Mouse (Mus musculus) monocyte, adult 2 months (primary cell): ENCODE results near the gene Adamts17.

Source experiments
- DNase-seq, 2 experiments: peaks; one replicate each; pipeline ENCODE4 v3.0.0; 2022; ENCODE audit warnings: low spot score in 2 of 2, low read depth in 1 of 2

Gene Adamts17

GRCm38 (mm10) chr7:66968661-66969060 is 129.1 kb downstream of the Adamts17 start:
- no peak for DNase-seq

GRCm38 (mm10) chr7:66969199-66969598 is 129.7 kb downstream of the Adamts17 start:
- no peak for DNase-seq

GRCm38 (mm10) chr7:66970235-66970634 is 130.7 kb downstream of the Adamts17 start:
- DNase-seq: no peak

GRCm38 (mm10) chr7:66970974-66971373 is 131.4 kb downstream of the Adamts17 start:
- no peak for DNase-seq

- no peak for DNase-seq
These were observed 135.3 kb downstream of the Adamts17 start for GRCm38 (mm10) chr7:66974859-66975258.

- DNase-seq: no peak
These were observed 136.8 kb downstream of the Adamts17 start for GRCm38 (mm10) chr7:66976371-66976770.

- no peak for DNase-seq
These were observed 142.1 kb downstream of the Adamts17 start for GRCm38 (mm10) chr7:66981591-66981990.

GRCm38 (mm10) chr7:66982084-66982483 is 142.5 kb downstream of the Adamts17 start:
- DNase-seq: no peak

GRCm38 (mm10) chr7:66987671-66988070 is 148.1 kb downstream of the Adamts17 start:
- no peak for DNase-seq

GRCm38 (mm10) chr7:66988441-66988840 is 148.9 kb downstream of the Adamts17 start:
- no peak for DNase-seq

- DNase-seq: no peak
These were observed 150.0 kb downstream of the Adamts17 start for GRCm38 (mm10) chr7:66989357-66990045.

GRCm38 (mm10) chr7:66998821-66999220 is 159.3 kb downstream of the Adamts17 start:
- no peak for DNase-seq

- no peak for DNase-seq
These were observed 164.1 kb downstream of the Adamts17 start for GRCm38 (mm10) chr7:67003648-67004047.

- no peak for DNase-seq
These were observed 164.7 kb downstream of the Adamts17 start for GRCm38 (mm10) chr7:67004220-67004619.

- DNase-seq: no peak
These were observed 170.3 kb downstream of the Adamts17 start for GRCm38 (mm10) chr7:67009841-67010240.

- no peak for DNase-seq
These were observed 172.6 kb downstream of the Adamts17 start for GRCm38 (mm10) chr7:67012011-67012751.

- DNase-seq: no peak
These were observed 173.8 kb downstream of the Adamts17 start for GRCm38 (mm10) chr7:67013211-67013895.

- no peak for DNase-seq
These were observed 180.4 kb downstream of the Adamts17 start for GRCm38 (mm10) chr7:67019937-67020336.

- DNase-seq: no peak
These were observed 186.9 kb downstream of the Adamts17 start for GRCm38 (mm10) chr7:67026114-67027070.

GRCm38 (mm10) chr7:67027216-67027615 is 187.7 kb downstream of the Adamts17 start:
- no peak for DNase-seq

- DNase-seq: no peak
These were observed 188.2 kb downstream of the Adamts17 start for GRCm38 (mm10) chr7:67027696-67028095.
